Mouse (Mus musculus) frontal cortex, postnatal 10 days (tissue): ENCODE measurements around the gene P2rx5.

ENCODE experiments used
- DNase-seq, 2 experiments: peaks; one replicate each; pipeline ENCODE4 v3.0.0; 2022; ENCODE audit warnings: low spot score in 2 of 2, mixed read lengths in 1 of 2

The P2rx5 gene

DNA sequence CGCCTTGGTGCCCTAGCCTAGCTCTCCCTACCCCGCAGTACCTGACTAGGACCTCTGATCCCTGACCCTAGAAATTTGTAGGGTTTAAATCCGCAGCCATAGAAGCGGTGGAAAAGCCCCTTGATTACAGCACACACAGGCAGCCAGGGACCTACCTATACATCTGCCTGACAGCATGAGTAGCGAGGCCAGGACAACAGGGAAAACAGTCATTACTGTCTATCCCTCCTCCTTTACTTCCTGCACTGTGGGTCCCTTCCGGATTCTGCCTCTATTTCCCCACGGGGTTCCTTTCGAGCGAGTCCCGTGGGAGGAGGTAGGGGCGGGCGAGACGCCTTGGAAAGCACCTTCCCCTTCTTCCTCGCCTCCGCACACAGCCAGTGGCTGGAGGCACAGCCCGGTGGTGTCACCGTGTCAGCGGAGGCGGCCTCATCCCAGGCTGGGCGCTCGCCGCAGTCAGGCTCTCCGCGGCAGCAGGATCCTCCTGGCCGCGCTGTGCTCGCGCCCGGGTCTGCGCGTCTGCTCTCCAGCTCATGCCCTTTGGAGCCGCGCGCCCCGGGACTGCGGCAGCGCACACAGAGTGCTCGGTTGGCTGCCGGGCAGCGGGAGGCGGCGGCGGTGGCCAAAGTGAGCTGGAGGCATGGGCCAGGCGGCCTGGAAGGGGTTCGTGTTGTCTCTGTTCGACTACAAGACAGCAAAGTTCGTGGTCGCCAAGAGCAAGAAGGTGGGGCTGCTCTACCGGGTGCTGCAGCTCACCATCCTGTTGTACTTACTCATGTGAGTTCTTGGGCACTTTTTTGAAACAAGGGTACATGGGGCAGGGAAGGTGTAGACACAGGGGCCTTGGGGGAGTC, at the start of gene P2rx5:
P2rx5 (plus strand) TSS at position 465 of the 854 bp plus-strand sequence.
- DNase-seq = no peak

GRCm38 (mm10) chr11:73111414-73111813, 48.8 kb upstream of the P2rx5 start:
- no peak for DNase-seq

DNA sequence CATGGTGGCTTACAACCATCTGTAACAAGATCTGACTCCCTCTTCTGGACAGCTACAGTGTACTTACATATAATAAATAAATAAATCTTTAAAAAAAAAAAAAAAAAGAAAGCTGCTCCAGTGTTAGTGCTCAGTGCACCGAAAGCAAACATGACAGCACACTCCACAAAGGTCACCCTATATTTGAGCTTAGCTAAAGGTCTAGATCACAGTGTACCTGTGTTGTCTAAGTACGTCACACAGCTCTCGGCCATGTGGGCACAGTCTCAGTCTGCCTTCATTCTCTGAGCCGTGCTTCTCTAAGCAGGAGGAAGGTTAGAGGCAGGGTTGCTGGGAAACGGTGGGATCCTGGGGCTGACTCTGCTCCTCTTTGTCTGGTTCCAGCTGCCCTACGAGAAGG, 33.7 kb upstream of the P2rx5 start:
- DNase-seq = no peak

DNA sequence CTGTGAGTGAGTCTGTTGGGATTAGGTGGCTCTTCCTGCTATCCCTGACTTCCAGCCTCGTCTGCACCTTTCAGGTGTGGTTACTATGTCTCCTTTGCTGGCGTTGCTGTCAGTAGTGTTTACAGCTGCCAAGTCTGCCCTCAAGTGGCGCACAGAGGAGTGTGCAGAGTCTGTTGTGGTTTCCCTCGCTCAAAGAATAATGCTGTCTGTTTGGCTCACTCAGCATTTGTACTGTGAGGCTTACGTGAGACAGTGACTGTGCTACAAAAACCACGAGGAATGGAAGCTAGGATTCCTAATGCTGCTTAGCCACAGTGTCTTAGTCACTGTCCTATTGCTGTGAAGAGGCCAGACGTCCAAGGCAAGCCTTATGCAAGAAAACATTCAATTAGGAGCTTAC, 29.2 kb upstream of the P2rx5 start:
- DNase-seq = no peak

GRCm38 (mm10) chr11:73132999-73133398, 27.2 kb upstream of the P2rx5 start:
- DNase-seq = no peak

DNA sequence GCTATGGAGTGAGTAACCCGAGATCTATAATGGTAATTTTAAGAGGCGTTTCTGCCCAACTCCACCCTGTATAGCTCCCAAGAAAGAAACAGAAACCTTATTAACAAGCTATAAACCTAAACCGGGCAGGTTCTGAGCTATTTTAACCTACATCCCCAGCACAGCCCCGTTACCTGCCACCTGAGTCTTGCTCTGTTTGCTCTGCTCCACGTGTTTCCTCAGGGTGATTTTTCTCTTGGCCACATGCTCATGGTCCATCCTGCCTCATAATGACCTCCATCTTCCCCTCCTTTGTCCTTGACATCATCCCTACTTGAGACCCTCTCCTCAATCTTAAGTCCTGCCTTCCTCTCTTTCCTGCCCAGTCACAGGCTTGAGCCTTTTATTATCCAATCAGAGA, 26.0 kb upstream of the P2rx5 start:
- DNase-seq = no peak

DNA sequence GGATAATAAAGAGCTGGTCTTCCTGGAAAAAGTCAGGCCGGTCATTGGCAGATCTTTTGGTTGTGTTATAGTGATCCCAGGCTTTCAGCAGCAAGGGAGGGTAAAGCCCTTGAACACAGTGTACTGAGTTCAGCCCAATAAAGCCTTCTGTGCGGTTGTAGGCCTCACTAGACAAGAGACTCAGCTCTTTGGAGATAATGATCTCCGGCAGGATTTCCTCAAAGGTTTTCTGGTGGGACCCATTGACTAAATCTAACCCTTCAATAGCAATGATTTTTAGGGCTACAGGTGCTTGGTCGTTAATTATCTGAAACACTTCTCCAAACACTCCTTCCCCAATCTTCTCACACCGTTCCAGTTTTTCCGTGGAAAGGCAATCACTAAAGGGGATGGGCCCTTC, 23.6 kb upstream of the P2rx5 start:
- no peak for DNase-seq

- no peak for DNase-seq
Observed at GRCm38 (mm10) chr11:73137116-73137515, 23.1 kb upstream of the P2rx5 start.

DNA sequence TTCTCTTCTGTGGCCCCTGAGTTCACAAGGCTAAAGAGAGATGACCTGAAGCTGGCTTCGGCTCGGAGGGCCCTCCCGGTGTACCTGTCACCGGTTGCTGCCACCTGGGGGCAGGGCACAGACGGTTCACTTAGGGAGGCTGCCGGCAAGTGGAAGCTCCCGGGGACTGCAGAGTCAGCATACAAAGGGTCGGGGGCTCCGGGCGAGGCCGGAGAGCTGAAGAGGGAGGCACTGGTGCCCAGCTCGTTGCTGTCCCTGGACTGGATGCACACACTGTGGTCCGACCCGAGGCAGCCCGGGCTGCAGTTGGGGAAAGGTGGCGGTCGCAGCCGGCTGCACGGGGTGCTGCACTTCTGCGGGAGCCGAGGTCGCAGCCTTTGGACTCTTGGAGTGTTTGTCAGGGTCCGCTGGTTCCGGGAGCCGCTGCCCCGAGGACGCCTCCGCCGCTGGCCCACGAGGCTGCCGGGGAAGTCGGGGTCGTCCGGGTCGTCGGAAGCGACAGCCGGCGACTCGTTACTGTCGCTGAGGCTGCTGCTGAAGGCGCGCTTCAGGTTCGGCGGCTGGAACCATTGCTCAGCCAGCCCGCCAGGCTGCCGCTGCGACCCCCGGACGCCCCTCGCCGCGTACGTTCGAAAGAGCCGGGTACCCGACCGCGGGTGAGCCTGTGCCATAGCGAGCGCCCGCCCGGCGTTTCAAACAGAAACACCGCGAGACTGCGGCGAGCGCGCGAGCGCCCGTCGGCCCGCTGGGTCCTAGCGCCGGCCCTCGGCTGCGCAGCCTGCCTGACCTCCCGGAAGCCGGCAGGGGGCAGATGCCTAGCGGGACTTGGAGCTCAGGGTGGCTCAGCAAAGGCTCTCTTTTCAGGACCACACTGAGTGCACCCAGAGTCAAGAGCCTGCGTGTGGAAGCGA, 22.4 kb upstream of the P2rx5 start, which contains the start of gene Haspin:
Haspin (minus strand) TSS at position 704 of the 911 bp plus-strand sequence.
- peak; percentile 78 to 88 for DNase-seq

- no peak for DNase-seq
Observed at GRCm38 (mm10) chr11:73144261-73144681, 15.9 kb upstream of the P2rx5 start.

GRCm38 (mm10) chr11:73146026-73146974, 13.9 kb upstream of the P2rx5 start:
- DNase-seq = no peak

DNA sequence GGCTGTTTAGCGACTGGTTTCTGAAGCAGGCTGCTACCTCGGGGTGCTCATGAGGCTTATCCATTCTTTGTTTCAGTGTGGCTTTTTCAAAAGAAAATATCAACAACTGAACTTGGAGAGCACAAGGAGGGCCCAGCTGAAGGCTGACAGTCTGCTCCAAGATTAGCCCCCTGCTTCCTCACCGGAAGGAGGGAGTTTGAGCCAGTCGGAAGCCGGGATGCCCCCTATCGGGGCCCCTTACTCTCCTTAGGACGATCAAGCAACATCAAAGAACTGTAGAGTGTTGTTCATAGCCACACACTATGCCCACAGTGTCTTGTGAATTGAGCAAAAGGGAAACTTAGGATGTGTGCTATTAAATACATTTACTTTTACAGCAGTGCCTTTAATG, 13.3 kb upstream of the P2rx5 start:
- no peak for DNase-seq

DNA sequence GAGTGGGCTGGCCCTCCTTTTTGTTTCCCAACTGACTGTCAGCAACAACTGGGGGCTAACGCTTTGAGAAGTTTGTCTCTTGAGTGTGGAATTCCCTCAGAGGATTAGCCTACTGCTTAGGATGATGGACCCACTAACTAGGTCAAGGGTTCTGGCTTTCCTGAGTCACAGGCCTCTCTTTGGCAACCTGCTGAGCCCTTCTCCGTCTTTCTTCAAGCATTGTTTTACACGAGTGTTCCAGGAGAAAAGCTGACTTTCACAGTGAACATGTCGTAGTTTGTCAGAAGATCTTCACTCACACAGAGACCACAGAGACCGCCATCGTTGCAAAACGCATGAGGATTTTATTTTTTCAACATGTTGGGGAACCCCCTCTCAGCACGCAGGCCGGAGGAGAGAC, 12.0 kb upstream of the P2rx5 start:
- DNase-seq = no peak

- DNase-seq = no peak
Observed at GRCm38 (mm10) chr11:73155071-73155470, 5.2 kb upstream of the P2rx5 start.

GRCm38 (mm10) chr11:73160811-73161200, 585 bp downstream of the P2rx5 start:
- DNase-seq = no peak

- DNase-seq = no peak
Observed at GRCm38 (mm10) chr11:73161616-73162015, 1.4 kb downstream of the P2rx5 start.

- no peak for DNase-seq
Observed at GRCm38 (mm10) chr11:73162284-73162683, 2.1 kb downstream of the P2rx5 start.

- DNase-seq = no peak
Observed at GRCm38 (mm10) chr11:73168071-73168470, 7.8 kb downstream of the P2rx5 start.

- DNase-seq = no peak
Observed at GRCm38 (mm10) chr11:73168576-73168975, 8.4 kb downstream of the P2rx5 start.

DNA sequence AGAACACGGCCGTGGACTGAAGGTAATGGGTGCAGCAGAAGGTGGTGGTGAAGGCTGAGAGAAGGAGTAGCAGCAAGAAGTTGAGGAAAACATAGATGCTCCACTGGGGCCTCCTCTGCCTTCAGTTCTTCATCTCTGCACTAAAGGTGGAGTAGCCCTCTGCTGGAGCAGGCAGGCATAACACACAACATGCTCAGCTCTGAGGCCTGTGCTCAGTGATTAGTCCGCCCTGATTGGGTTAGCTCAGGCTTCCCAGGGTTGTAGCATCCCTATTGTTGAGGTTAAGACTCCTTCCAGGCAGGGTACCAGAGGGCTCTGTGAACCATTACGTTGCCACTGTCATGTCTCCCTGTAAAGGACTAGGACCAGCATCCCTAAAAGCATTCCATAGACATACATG, 9.0 kb downstream of the P2rx5 start:
- DNase-seq = no peak

- no peak for DNase-seq
Observed at GRCm38 (mm10) chr11:73172186-73172585, 12.0 kb downstream of the P2rx5 start.
